Mouse (Mus musculus) erythroblast, embryonic 14.5 days (primary cell): ENCODE data around the gene Lztr1. TPM values are rescaled to one million over a fixed set of nuclear protein-coding genes. Genes with fewer than 3 reads are reported as not detected.
"Not testable (repeated sequence)": the region's sequence is repeated elsewhere in the genome, so short reads cannot be mapped to it uniquely, and the experiment has no call there.

ENCODE experiments used
- H3K27me3 ChIP-seq: 2 replicates; pipeline ENCODE4 v1.6.1; 2012; ENCODE audit warnings: inconsistent platforms; ENCODE audit not compliant: control insufficient read depth
- H3K36me3 ChIP-seq: 2 replicates; pipeline ENCODE4 v1.6.1; 2012; ENCODE audit warnings: mild to moderate bottlenecking, inconsistent platforms; ENCODE audit not compliant: control insufficient read depth
- H3K4me1 ChIP-seq: 2 replicates; pipeline ENCODE4 v1.6.1; 2012; ENCODE audit warnings: inconsistent platforms; ENCODE audit not compliant: control insufficient read depth
- H3K4me3 ChIP-seq: replicated peaks from 2 replicates; pipeline ENCODE3; 2012; ENCODE audit warnings: moderate library complexity, mild to moderate bottlenecking, inconsistent platforms
- H3K9me3 ChIP-seq: 2 replicates; pipeline ENCODE4 v1.6.1; 2012; ENCODE audit warnings: low read length, inconsistent platforms, mixed read lengths; ENCODE audit not compliant: control insufficient read depth
- GATA1 ChIP-seq: IDR thresholded peaks from 2 replicates; pipeline ENCODE4 v1.6.1; 2012; ENCODE audit warnings: low read length, inconsistent platforms, mixed read lengths
- TAL1 ChIP-seq: IDR thresholded peaks from 3 replicates; pipeline ENCODE4 v1.6.1; 2012; ENCODE audit warnings: low read length, inconsistent platforms, mixed read lengths
- polyA plus RNA-seq: library from polyadenylated mRNA; stranded (reverse); fragments of >175 nt; gene quantifications from 2 replicates; pipeline ENCODE4 v1.2.3, GENCODE M21; 2012

Gene Lztr1
- polyA plus RNA-seq, 1 experiment = 0.59 TPM

DNA sequence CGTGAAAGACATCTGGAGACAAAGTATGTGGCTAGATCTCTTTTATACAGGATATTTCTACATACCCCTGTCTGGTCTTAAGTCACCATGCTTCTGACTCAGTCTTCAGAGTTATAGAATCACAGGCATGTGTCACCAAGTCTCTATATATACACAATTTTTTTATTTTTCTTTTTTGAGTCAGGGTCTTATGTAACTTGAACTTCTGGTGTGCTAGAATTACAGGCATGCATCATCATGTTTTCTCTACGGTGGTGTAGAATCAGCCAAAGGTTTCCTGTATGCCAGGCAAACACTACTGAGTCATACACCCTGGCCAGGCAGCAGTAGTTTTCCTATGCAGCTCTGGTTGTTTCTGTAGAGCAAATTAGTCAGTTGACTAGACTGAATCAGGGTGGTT, 34.1 kb downstream of the Lztr1 start:
- TF ChIP-seq TAL1 = no peak
- no peak overlapping the region for H3K4me3 ChIP-seq

DNA sequence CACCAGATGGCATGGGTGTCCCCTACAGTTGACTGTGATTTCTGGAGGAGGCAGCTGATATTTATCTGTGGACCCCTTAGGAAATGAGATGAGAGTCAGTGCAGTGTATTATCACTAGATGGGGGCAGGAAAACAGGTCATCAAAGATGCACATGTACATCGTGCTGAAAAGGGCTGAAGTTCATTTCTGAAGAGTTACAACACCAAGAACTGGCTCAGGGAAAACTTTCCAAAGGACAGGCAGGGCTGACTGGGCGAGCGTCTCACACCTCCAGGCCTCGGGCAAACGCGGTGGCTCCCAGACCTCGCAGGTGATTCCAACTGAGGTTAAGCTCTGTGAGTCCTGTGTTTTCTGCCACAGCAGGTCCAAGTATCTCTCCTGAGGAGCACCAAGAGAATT, 44.3 kb downstream of the Lztr1 start:
- no peaks in the 10 kb centered on the region; the same call in 1 of the 2 replicates for H3K27me3 ChIP-seq
- peaks cover 29% of the 10 kb centered on the region for H3K4me1 ChIP-seq
- TF ChIP-seq GATA1 (no peak), TAL1 (no peak)

More for the DNA sequence above, 34.1 kb downstream of the Lztr1 start:
- no peaks in the 10 kb centered on the region for H3K36me3 ChIP-seq
- H3K27me3 ChIP-seq = peaks cover 28% of the 10 kb centered on the region
- H3K4me1 ChIP-seq = no peaks in the 10 kb centered on the region
- H3K9me3 ChIP-seq = peaks cover 2% of the 10 kb centered on the region; the same call in 1 of the 2 replicates

DNA sequence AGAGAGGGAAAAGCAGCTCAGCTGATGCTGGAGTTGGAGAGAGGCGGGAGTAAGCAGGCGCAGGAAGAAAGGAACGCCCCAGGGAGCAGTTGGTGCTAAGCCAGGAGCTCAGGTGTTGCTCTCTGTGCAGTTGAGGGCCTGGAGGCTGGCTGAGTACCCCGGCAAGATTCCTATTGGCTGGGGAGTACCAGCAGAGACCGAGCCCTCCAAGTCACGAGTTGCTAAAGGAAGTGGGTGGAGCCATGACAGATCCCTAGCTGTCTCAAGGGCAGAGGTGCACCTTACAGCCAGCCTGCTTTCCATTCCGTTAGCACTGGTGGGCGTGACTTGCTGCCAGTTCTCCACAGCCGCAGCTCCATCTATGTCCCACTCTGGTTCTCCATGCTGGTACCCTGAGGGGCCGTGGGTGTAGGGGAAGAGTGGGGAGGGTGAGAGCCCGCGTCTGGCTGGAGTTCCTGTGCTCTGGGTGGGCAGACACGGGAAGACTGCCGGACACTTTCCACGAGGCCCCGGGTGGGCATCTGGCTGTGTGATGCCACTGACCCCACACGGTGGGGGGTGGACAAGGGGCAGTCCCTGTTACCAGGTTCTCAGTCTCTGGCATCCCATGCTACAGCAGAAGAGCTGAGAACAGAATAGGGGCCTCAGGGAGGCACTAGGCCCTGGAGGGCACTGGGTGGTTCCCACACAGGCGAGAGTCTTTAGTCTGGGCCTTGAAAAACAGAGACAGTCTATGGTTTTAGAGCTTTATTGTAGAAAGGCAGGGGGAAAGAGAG, 45.6 kb downstream of the Lztr1 start:
- no peaks in the 10 kb centered on the region for H3K36me3 ChIP-seq
- TF ChIP-seq TAL1 (no peak), GATA1 (no peak)
- H3K4me1 ChIP-seq = peaks cover 41% of the 10 kb centered on the region
- no peaks in the 10 kb centered on the region for H3K9me3 ChIP-seq
- H3K4me3 ChIP-seq = peak overlapping the region; percentile 58
- peaks cover 10% of the 10 kb centered on the region for H3K27me3 ChIP-seq

More for the DNA sequence above, 44.3 kb downstream of the Lztr1 start:
- Histone ChIP-seq H3K36me3 (no peaks in the 10 kb centered on the region), H3K9me3 (no peaks in the 10 kb centered on the region), H3K4me3 (no peak overlapping the region)

DNA sequence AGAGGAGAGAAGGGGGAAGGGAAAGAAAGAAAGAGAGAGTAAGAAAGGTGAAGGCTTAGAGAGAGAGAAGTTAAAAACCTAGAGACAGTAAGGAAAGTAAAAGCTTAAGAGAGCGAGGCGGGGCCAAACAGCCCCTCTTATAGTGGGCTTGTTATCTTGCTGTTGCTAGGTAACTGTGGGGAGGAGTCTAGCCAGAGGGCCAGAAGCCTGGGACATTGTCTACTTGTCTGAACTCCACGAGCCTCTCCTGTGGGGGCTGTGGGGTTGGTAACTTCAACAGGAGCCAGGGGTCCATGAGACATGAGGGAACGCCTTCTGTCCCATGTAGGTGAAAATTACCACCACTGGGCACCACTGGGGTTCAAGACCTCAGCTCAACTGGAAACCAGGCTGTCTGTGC, 46.2 kb downstream of the Lztr1 start:
- peak overlapping the region; percentile 58 for H3K4me3 ChIP-seq
- H3K9me3 ChIP-seq, H3K36me3 ChIP-seq: not testable (repeated sequence)
- peaks cover 16% of the 10 kb centered on the region for H3K27me3 ChIP-seq
- H3K4me1 ChIP-seq = peaks cover 43% of the 10 kb centered on the region
- TF ChIP-seq GATA1 = peak; percentile 50; the same call in 1 of the 2 replicates

DNA sequence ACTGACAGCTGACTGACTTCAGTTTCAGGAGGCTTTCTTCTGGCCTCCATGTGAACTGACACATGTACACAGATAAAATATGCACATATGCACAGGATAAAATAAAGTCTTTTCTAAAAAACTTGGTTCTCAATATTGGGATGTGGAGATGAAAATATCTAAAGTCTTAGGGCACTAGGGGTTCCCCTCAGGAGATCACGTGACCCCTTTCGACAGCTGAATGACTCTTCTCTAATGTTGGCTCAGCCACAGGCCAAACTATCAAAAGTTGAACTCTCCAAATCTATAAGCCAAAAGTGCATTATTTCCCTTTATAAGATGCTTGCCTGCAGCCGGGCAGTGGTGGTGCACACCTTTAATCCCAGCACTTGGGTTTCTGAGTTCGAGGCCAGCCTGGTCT, 47.7 kb downstream of the Lztr1 start:
- Histone ChIP-seq H3K36me3 (no peaks in the 10 kb centered on the region), H3K27me3 (peaks cover 31% of the 10 kb centered on the region), H3K9me3 (no peaks in the 10 kb centered on the region), H3K4me1 (peaks cover 46% of the 10 kb centered on the region), H3K4me3 (no peak overlapping the region)
- TF ChIP-seq TAL1 (no peak), GATA1 (no peak)

DNA sequence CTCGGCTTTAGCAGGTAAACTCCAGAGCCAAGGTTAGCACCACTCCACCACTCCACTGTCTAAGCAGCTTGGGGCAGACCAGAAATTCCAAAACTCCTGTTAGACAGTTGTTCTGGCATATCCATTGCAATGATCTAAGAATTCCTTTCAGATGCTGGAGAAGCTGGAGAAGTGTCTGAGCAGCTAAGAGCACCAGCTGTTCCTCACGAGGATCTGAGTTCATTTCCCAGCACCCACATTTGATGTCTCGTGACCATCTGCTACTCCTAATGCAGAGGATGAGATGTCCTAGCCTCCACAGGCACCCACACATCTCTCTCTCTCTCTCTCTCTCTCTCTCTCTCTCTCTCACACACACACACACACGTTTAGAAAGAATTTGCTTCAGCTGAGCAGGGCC, 48.4 kb downstream of the Lztr1 start:
- H3K36me3 ChIP-seq = no peaks in the 10 kb centered on the region
- H3K9me3 ChIP-seq = no peaks in the 10 kb centered on the region
- H3K4me3 ChIP-seq = no peak overlapping the region
- peaks cover 38% of the 10 kb centered on the region for H3K27me3 ChIP-seq
- no peak for TF ChIP-seq GATA1
- no peak for TF ChIP-seq TAL1
- H3K4me1 ChIP-seq = peaks cover 49% of the 10 kb centered on the region

DNA sequence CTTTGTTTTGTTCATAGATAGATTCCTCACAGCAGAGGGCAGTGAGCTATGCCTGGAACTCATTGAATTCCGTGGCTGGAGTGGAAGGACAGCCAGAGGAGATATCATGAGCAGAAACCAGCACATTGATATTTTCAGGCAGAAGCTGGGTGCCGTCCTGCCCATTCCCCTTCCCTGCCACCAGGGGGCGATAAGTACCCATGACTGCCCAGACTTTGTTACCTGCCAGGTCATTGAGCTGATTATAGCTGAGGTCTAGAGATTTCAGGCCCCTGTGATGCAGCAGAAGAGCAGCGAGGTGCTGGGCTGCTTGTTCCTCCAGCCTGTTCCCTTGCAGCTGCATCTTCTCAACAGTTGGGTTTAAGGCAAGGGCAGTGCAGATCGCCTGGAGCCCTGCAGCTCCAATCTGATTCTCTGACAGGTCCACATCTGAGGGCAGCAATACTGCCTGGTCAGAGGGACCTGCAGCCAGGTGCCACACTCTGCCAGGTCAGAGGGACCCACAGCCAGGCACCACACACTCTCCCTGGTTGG, 49.5 kb downstream of the Lztr1 start:
- H3K9me3 ChIP-seq = no peaks in the 10 kb centered on the region
- TF ChIP-seq GATA1 (no peak), TAL1 (no peak)
- no peak overlapping the region for H3K4me3 ChIP-seq
- peaks cover 49% of the 10 kb centered on the region for H3K27me3 ChIP-seq
- H3K36me3 ChIP-seq = no peaks in the 10 kb centered on the region
- H3K4me1 ChIP-seq = peaks cover 50% of the 10 kb centered on the region

DNA sequence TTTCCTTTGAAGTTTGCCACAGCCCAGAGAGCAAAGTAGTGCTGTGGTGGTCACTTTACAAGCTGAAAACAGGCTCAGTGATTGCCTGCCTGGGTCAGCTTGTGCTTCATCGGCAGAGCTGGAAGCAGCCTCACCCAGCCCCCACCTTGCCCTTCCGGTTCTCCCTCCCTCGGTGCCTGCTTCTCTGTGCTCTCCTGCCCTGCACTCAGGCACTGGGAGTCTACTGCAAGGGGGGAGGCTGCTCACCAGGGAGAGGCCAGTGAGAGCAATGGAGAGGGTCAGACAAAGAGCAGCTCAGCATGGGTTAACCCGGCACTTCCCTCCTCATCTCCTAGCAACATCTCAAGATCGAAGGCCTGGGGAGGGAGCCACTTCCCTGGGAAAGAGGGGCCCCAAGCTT, 50.3 kb downstream of the Lztr1 start:
- TF ChIP-seq TAL1 (no peak), GATA1 (no peak)
- no peaks in the 10 kb centered on the region for H3K9me3 ChIP-seq
- H3K4me1 ChIP-seq = peaks cover 45% of the 10 kb centered on the region
- H3K27me3 ChIP-seq = peaks cover 54% of the 10 kb centered on the region
- H3K36me3 ChIP-seq = no peaks in the 10 kb centered on the region
- H3K4me3 ChIP-seq = no peak overlapping the region

DNA sequence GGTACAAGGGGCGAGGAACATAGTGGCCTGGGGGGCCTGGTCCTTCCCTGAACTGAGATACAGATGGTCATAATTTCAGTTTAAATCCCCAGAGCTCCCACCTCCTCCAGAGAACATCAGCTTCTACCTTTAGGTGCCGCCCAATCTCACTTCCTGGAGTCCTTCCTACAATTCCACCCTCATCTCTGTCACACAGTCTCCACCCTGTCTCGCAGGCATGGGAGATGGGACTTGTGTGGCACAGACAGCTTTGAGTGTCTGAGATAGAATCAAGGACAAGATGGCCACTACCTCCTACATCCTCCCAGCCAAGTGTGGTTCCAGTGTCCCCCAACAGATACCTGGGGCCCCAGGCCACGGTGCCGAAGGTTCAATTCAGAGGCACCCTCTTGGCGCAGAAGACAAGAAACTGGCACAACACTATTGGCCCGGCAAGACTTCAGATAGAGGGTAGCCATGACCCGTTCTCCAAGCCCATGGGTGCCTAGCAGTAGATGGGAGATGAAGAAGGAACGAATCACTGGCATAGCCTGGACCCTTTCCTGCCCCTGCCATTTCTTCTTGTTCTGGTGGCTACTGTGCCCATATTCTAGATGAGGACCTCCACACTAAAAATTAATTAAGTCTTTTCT, 51.0 kb downstream of the Lztr1 start:
- no peak overlapping the region for H3K4me3 ChIP-seq
- peaks cover 38% of the 10 kb centered on the region for H3K4me1 ChIP-seq
- H3K9me3 ChIP-seq = no peaks in the 10 kb centered on the region
- peaks cover 60% of the 10 kb centered on the region for H3K27me3 ChIP-seq
- no peaks in the 10 kb centered on the region for H3K36me3 ChIP-seq
- TF ChIP-seq GATA1 (no peak), TAL1 (no peak)
